Comparison of ENCODE assay signal across 9 mouse cellular contexts in the genomic region with DNA sequence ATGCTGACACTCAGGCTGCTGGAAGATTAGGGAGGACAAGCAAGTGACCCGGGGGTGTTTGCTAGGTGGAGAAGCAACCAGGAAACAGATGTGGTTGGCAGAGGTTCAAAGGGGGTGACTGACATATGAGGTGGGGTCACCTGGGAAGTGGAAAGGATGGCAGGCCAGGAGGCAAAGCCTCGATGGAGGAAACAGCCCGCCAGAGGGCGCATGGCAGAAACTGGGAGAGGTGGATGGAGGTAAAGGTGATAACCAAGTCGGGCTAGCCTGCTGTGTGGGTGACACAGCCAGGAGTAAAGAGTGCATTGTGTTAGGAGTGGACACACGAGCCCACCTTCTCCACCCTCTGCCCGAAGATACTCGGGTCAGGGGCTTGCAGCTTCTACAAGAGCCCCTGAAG. TPM values are rescaled to one million over a fixed set of nuclear protein-coding genes. Genes with fewer than 3 reads are reported as not detected.
DNase-seq lines count a peak whose midpoint lies in the region; ATAC-seq and TF ChIP-seq lines count a peak whose summit lies in the region.
"Had no signal": no experiment of that assay in that cellular context is flagged by ENCODE, and none has a peak within 500 bp of the region (broad histone marks: within the 10 kb centered on the region; RNA-seq: fewer than 3 reads in every experiment).

No protein-coding gene starts in this region.

- peaks cover 11% of the 10 kb centered on the region; the same call in 1 of the 2 replicates for H3K4me1 ChIP-seq in forebrain, postnatal 0 days (ENCODE audit: insufficient read depth)
- H3K4me1 ChIP-seq in forebrain, embryonic 15.5 days = peaks cover 30% of the 10 kb centered on the region
- 0 out of 2 replicates have a peak, but pooled peaks cover 3% of the 10 kb centered on the region for H3K4me1 ChIP-seq in liver, adult 2 months (ENCODE audit: control insufficient read depth, insufficient read depth, low read length)
- H3K4me1 ChIP-seq in liver, embryonic 12.5 days = peaks cover 19% of the 10 kb centered on the region
- peaks cover 25% of the 10 kb centered on the region for H3K4me1 ChIP-seq in liver, postnatal 0 days (ENCODE audit: insufficient read depth)
- peaks cover 59% of the 10 kb centered on the region for H3K4me1 ChIP-seq in heart, embryonic 12.5 days (replicated peaks)

- no peaks in the 10 kb centered on the region for H3K36me3 ChIP-seq in forebrain, postnatal 0 days (ENCODE audit: insufficient read depth)
- no peaks in the 10 kb centered on the region for H3K36me3 ChIP-seq in forebrain, embryonic 15.5 days
- H3K36me3 ChIP-seq in liver, adult 2 months (ENCODE audit: control insufficient read depth, insufficient read depth, low read length) = no peaks in the 10 kb centered on the region
- H3K36me3 ChIP-seq in liver, embryonic 12.5 days = no peaks in the 10 kb centered on the region
- no peaks in the 10 kb centered on the region for H3K36me3 ChIP-seq in liver, postnatal 0 days (replicated peaks; ENCODE audit: insufficient read depth, low read length)
- peaks cover 52% of the 10 kb centered on the region for H3K36me3 ChIP-seq in heart, embryonic 12.5 days
- H3K36me3 ChIP-seq: hindbrain, embryonic 15.5 days had no signal

- H3K4me3 ChIP-seq in forebrain, postnatal 0 days (ENCODE audit: low read depth, low read length) = no peak overlapping the region
- no peak overlapping the region for H3K4me3 ChIP-seq in forebrain, embryonic 15.5 days
- no peak overlapping the region for H3K4me3 ChIP-seq in liver, adult 2 months (ENCODE audit: insufficient read depth, low read depth, low read length)
- no peak overlapping the region for H3K4me3 ChIP-seq in liver, embryonic 12.5 days
- no peak overlapping the region for H3K4me3 ChIP-seq in liver, postnatal 0 days (ENCODE audit: low read depth, low read length)
- no peak overlapping the region for H3K4me3 ChIP-seq in heart, embryonic 12.5 days
- H3K4me3 ChIP-seq: hindbrain, embryonic 15.5 days had no signal

- no peak for ATAC-seq in forebrain, postnatal 0 days
- no peak for ATAC-seq in forebrain, embryonic 15.5 days (replicated peaks)
- ATAC-seq in liver, embryonic 12.5 days = no peak
- no peak for ATAC-seq in liver, postnatal 0 days
- ATAC-seq in heart, embryonic 12.5 days (ENCODE audit: insufficient number of reproducible peaks, low FRiP score) = no peak

- 19% methylated on average over 8 of the region's 8 CpGs for WGBS in forebrain, postnatal 0 days
- 13% methylated on average over 8 of the region's 8 CpGs for WGBS in forebrain, embryonic 15.5 days
- 7% methylated on average over 8 of the region's 8 CpGs for WGBS in liver, adult 2 months
- 18% methylated on average over 8 of the region's 8 CpGs for WGBS in liver, embryonic 12.5 days (ENCODE audit: insufficient replicate concordance)
- 16% methylated on average over 8 of the region's 8 CpGs for WGBS in liver, postnatal 0 days (ENCODE audit: insufficient replicate concordance)
- WGBS in heart, embryonic 12.5 days = 20% methylated on average over 8 of the region's 8 CpGs

- no peaks in the 10 kb centered on the region for H3K79me2 ChIP-seq in liver, adult 2 months (ENCODE audit: control insufficient read depth, insufficient read depth, low read length)

- no peaks in the 10 kb centered on the region for H3K9me3 ChIP-seq in forebrain, postnatal 0 days (ENCODE audit: low read length)
- no peaks in the 10 kb centered on the region for H3K9me3 ChIP-seq in forebrain, embryonic 15.5 days
- no peaks in the 10 kb centered on the region for H3K9me3 ChIP-seq in liver, embryonic 12.5 days (replicated peaks)
- no peaks in the 10 kb centered on the region for H3K9me3 ChIP-seq in liver, postnatal 0 days (ENCODE audit: low read length)
- H3K9me3 ChIP-seq in heart, embryonic 12.5 days (replicated peaks) = no peaks in the 10 kb centered on the region
- H3K9me3 ChIP-seq: hindbrain, embryonic 15.5 days had no signal

- peaks cover 34% of the 10 kb centered on the region for H3K27me3 ChIP-seq in forebrain, postnatal 0 days (ENCODE audit: insufficient read depth, low read length)
- peaks cover 40% of the 10 kb centered on the region; the same call in 1 of the 2 replicates for H3K27me3 ChIP-seq in forebrain, embryonic 15.5 days
- no peaks in the 10 kb centered on the region for H3K27me3 ChIP-seq in liver, adult 2 months (ENCODE audit: control insufficient read depth, insufficient read depth, low read length)
- peaks cover 89% of the 10 kb centered on the region for H3K27me3 ChIP-seq in liver, embryonic 12.5 days (replicated peaks)
- peaks cover 21% of the 10 kb centered on the region for H3K27me3 ChIP-seq in liver, postnatal 0 days (ENCODE audit: insufficient read depth, low read length)
- H3K27me3 ChIP-seq in heart, embryonic 12.5 days (replicated peaks) = peaks cover 7% of the 10 kb centered on the region

- no peak for TF ChIP-seq POLR2A in liver, adult 2 months (IDR thresholded peaks at IDR 0.05; ENCODE audit: extremely low read depth, insufficient read depth, low read length)

- TF ChIP-seq EP300 in liver, postnatal 0 days (IDR thresholded peaks at IDR 0.05; ENCODE audit: low read depth) = no peak

- H3K9ac ChIP-seq in forebrain, postnatal 0 days = no peak overlapping the region
- H3K9ac ChIP-seq in forebrain, embryonic 15.5 days (replicated peaks) = no peak overlapping the region
- H3K9ac ChIP-seq in liver, adult 2 months (ENCODE audit: low read depth, low read length) = no peak overlapping the region
- H3K9ac ChIP-seq in liver, embryonic 12.5 days = no peak overlapping the region
- no peak overlapping the region for H3K9ac ChIP-seq in liver, postnatal 0 days (replicated peaks)
- no peak overlapping the region for H3K9ac ChIP-seq in heart, embryonic 12.5 days
- H3K9ac ChIP-seq: hindbrain, embryonic 15.5 days had no signal

- TF ChIP-seq CTCF in forebrain, postnatal 0 days (IDR thresholded peaks at IDR 0.05; ENCODE audit: low read depth) = peak; percentile 70
- peak; percentile 85 for TF ChIP-seq CTCF in liver, adult 2 months (IDR thresholded peaks at IDR 0.05; ENCODE audit: low read depth, low read length)
- peak; percentile 73 for TF ChIP-seq CTCF in liver, postnatal 0 days (IDR thresholded peaks at IDR 0.05; ENCODE audit: low read depth)

- peak; percentile 36 for DNase-seq in forebrain, postnatal 0 days
- DNase-seq in liver, adult 2 months (ENCODE audit: extremely low read depth, low read depth, low spot score) = peak; percentile 28
- DNase-seq in adipocyte (ENCODE audit: low spot score) = peak; percentile 31
- peak; percentile 78 for DNase-seq in liver, postnatal 0 days
- DNase-seq in thymus, postnatal 14 days = peak; percentile 79

- H3K27ac ChIP-seq in forebrain, postnatal 0 days (ENCODE audit: low read depth, low read length) = no peak overlapping the region
- no peak overlapping the region for H3K27ac ChIP-seq in forebrain, embryonic 15.5 days (replicated peaks)
- H3K27ac ChIP-seq in liver, adult 2 months (replicated peaks; ENCODE audit: insufficient read depth, low read depth, low read length) = no peak overlapping the region
- no peak overlapping the region for H3K27ac ChIP-seq in liver, embryonic 12.5 days
- no peak overlapping the region for H3K27ac ChIP-seq in liver, postnatal 0 days (ENCODE audit: low read depth)
- no peak overlapping the region for H3K27ac ChIP-seq in heart, embryonic 12.5 days (ENCODE audit: poor library complexity, severe bottlenecking)
- H3K27ac ChIP-seq: hindbrain, embryonic 15.5 days had no signal

- no peak overlapping the region for H3K4me2 ChIP-seq in forebrain, postnatal 0 days (ENCODE audit: low read depth)
- H3K4me2 ChIP-seq in forebrain, embryonic 15.5 days (replicated peaks) = no peak overlapping the region
- H3K4me2 ChIP-seq in liver, embryonic 12.5 days = no peak overlapping the region
- no peak overlapping the region for H3K4me2 ChIP-seq in liver, postnatal 0 days (ENCODE audit: low read depth, low read length)
- H3K4me2 ChIP-seq in heart, embryonic 12.5 days = no peak overlapping the region
- H3K4me2 ChIP-seq: hindbrain, embryonic 15.5 days had no signal

RNA-seq across cellular contexts. Expression of gene Myl3, which starts 11.8 kb away (rescaled TPM):
- 0.69 and 0.76 TPM in 2 replicates for total RNA-seq in forebrain, postnatal 0 days (2014; rRNA removed)
- 0.99 and 1.1 TPM in 2 replicates for polyA plus RNA-seq in forebrain, postnatal 0 days (2015; fragmentation: Nextera tagmentation; extraction: Ambion mirVana)
- polyA plus RNA-seq in forebrain, embryonic 15.5 days (2015; fragmentation: Nextera tagmentation; extraction: Ambion mirVana) = 0.45 and 1.3 TPM in 2 replicates
- 0.55 and 0.94 TPM in 2 replicates for total RNA-seq in liver, adult 2 months (2014; rRNA removed)
- 0.25 TPM in 1 of 2 replicates, not detected in the other for polyA plus RNA-seq in liver, adult 2 months (2012; rRNA removed)
- 0.48 and 1.6 TPM in 2 replicates for polyA plus RNA-seq in liver, embryonic 12.5 days (2016; fragmentation: Nextera tagmentation; extraction: Ambion mirVana)
- polyA plus RNA-seq in liver, postnatal 0 days (2015; fragmentation: Nextera tagmentation; extraction: Ambion mirVana) = 0.52 and 2.0 TPM in 2 replicates
- 3,437 and 3,612 TPM in 2 replicates for polyA plus RNA-seq in heart, embryonic 12.5 days (2016; fragmentation: Nextera tagmentation; extraction: Ambion mirVana)

RNA-seq across cellular contexts. Expression of gene Pth1r, which starts 17.1 kb away (rescaled TPM):
- 11.4 and 14.2 TPM in 2 replicates for total RNA-seq in forebrain, postnatal 0 days (2014; rRNA removed)
- polyA plus RNA-seq in forebrain, postnatal 0 days (2015; fragmentation: Nextera tagmentation; extraction: Ambion mirVana) = 7.8 and 8.7 TPM in 2 replicates
- polyA plus RNA-seq in forebrain, embryonic 15.5 days (2015; fragmentation: Nextera tagmentation; extraction: Ambion mirVana) = 6.3 and 7.0 TPM in 2 replicates
- 7.4 and 11.0 TPM in 2 replicates for total RNA-seq in liver, adult 2 months (2014; rRNA removed)
- polyA plus RNA-seq in liver, adult 2 months (2012; rRNA removed) = 24.4 and 28.1 TPM in 2 replicates
- 7.8 and 9.1 TPM in 2 replicates for polyA plus RNA-seq in liver, embryonic 12.5 days (2016; fragmentation: Nextera tagmentation; extraction: Ambion mirVana)
- 5.2 and 5.3 TPM in 2 replicates for polyA plus RNA-seq in liver, postnatal 0 days (2015; fragmentation: Nextera tagmentation; extraction: Ambion mirVana)
- 45.8 and 46.1 TPM in 2 replicates for polyA plus RNA-seq in heart, embryonic 12.5 days (2016; fragmentation: Nextera tagmentation; extraction: Ambion mirVana)

Comparison
In these comparisons a context has a peak if more than half of its experiments do, and no peak if none do; other contexts are left out.
1. DNase-seq: peak in every context shown above with its lines; median percentile 79 in thymus, postnatal 14 days; 78 in liver, postnatal 0 days; 36 in forebrain, postnatal 0 days; 31 in adipocyte; 28 in liver, adult 2 months.
2. RNA of gene Myl3, which starts 11.8 kb away (polyA plus RNA-seq): 3,437 to 3,612 TPM in heart, embryonic 12.5 days; 0.99 to 1.1 TPM in forebrain, postnatal 0 days, 0.52 to 2.0 TPM in liver, postnatal 0 days, 0.48 to 1.6 TPM in liver, embryonic 12.5 days, 0.45 to 1.3 TPM in forebrain, embryonic 15.5 days and 0.25 TPM in liver, adult 2 months; every median in the first group is over 1,000 times any median in the second.
3. Peak in every context shown above with its lines, with median percentiles within 50 percentile points of each other: CTCF ChIP-seq.